ENCODE assay signal across 9 mouse cellular contexts in the genomic region with DNA sequence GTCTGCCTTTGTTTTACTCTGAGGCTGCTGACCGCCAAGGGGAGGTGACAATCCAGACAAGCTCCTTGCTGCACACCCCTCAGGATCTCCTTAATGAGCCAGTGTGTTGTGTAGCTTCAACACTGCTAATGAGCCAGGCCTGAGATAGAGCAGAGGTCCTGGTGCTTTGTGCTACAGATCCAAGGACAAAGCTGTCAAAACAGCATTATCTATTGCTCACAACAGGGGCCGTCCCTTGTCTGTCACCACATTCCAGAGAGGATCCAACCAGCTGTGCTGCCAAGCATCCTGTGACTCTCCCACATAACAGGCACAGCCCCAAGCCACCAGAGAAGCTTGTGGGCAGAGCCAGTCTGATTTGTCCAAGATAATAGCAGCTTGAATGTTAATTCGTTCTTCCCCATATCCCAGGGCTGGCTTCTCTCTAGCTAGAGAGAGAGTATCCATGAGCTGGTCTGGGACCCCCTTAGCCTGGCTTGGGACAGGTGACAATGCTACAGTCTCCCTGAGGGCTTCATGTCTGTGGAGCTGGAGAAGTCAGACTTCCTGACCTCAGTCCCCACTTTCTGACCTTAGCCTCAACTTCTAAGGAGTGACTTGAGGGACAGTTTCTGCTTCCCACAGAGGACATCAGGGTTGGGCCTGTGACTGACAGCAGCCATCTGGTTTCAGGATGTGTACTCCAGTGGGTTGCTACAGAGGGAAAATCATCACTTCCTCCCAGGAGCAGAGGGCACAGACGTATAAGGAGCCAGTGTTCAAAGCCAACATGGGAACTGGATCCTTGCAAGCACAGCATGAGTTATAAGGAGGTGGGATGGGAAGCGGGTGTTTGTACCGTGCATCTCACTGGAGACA.
A peak's percentile ranks its signal among the peaks of the same experiment; 100 is the strongest.
DNase-seq lines count a peak whose midpoint lies in the region; ATAC-seq and TF ChIP-seq lines count a peak whose summit lies in the region.
"Had no signal": no experiment of that assay in that cellular context is flagged by ENCODE, and none has a peak within 500 bp of the region (broad histone marks: within the 10 kb centered on the region; RNA-seq: fewer than 3 reads in every experiment).

No protein-coding gene starts in this region.

- peak in 1 of 2 experiments; percentile 20 for DNase-seq in heart, adult 2 months
- no peak for DNase-seq in heart, adult 11 months
- DNase-seq in ZHBTc4 (ENCODE audit: low read depth, low spot score): peak; percentile 18
- peak; percentile 38 to 63 for DNase-seq in frontal cortex, postnatal 36 days (ENCODE audit: low spot score in 2 of 2)
- peak; percentile 26 for DNase-seq in limb, embryonic 14.5 days (ENCODE audit: low spot score)
- peak; percentile 37 for DNase-seq in right cerebral cortex, postnatal 25 days

- no peak overlapping the region for H3K9ac ChIP-seq in heart, adult 2 months (ENCODE audit: low read depth, low read length)
- no peak overlapping the region for H3K9ac ChIP-seq in limb, embryonic 14.5 days (ENCODE audit: low read depth, low read length, severe bottlenecking)
- no peak overlapping the region for H3K9ac ChIP-seq in intestine, embryonic 15.5 days
- H3K9ac ChIP-seq: liver, embryonic 15.5 days had no signal

- no peaks in the 10 kb centered on the region for H3K79me2 ChIP-seq in heart, adult 2 months (replicated peaks; ENCODE audit: control insufficient read depth, insufficient read depth, low read length)

- peak; percentile 43; the same call in 1 of the 2 replicates for TF ChIP-seq EP300 in heart, adult 2 months (IDR thresholded peaks at IDR 0.05; ENCODE audit: insufficient read depth, low read depth, low read length)

- no peak for TF ChIP-seq POLR2A in heart, adult 2 months (IDR thresholded peaks at IDR 0.05; ENCODE audit: insufficient read depth, low read depth, low read length)
- no peak for TF ChIP-seq POLR2A in limb, embryonic 14.5 days (IDR thresholded peaks at IDR 0.05; ENCODE audit: borderline replicate concordance, extremely low read depth, insufficient read depth, insufficient read length)

- peak; percentile 72 for ATAC-seq in limb, embryonic 14.5 days (ENCODE audit: low FRiP score, low read depth)
- no peak for ATAC-seq in cerebellum, adult (ENCODE audit: insufficient number of reproducible peaks, low FRiP score, low TSS enrichment)
- no peak for ATAC-seq in intestine, embryonic 15.5 days

- no peak overlapping the region for H3K4me2 ChIP-seq in limb, embryonic 14.5 days (replicated peaks; ENCODE audit: low read depth, low read length, severe bottlenecking)
- no peak overlapping the region for H3K4me2 ChIP-seq in intestine, embryonic 15.5 days (replicated peaks)
- H3K4me2 ChIP-seq: liver, embryonic 15.5 days had no signal

- intact Hi-C loops in heart, adult 2 months (cut with DNase I): no loop called here

- 41% methylated on average over 6 of the region's 6 CpGs for WGBS in heart, adult 2 months
- 52% methylated on average over 6 of the region's 6 CpGs for WGBS in limb, embryonic 14.5 days
- 58% methylated on average over 6 of the region's 6 CpGs for WGBS in intestine, embryonic 15.5 days

- no peaks in the 10 kb centered on the region for H3K27me3 ChIP-seq in heart, adult 2 months (ENCODE audit: control insufficient read depth, insufficient read depth, low read length)
- no peaks in the 10 kb centered on the region for H3K27me3 ChIP-seq in limb, embryonic 14.5 days (ENCODE audit: control insufficient read depth, insufficient read depth, low read length)
- no peaks in the 10 kb centered on the region for H3K27me3 ChIP-seq in intestine, embryonic 15.5 days (replicated peaks)
- H3K27me3 ChIP-seq: liver, embryonic 15.5 days had no signal

- H3K27ac ChIP-seq in heart, adult 2 months: no peak overlapping the region
- H3K27ac ChIP-seq in limb, embryonic 14.5 days (replicated peaks; ENCODE audit: low read depth, low read length): no peak overlapping the region
- no peak overlapping the region for H3K27ac ChIP-seq in intestine, embryonic 15.5 days
- H3K27ac ChIP-seq: liver, embryonic 15.5 days had no signal

- no peaks in the 10 kb centered on the region for H3K9me3 ChIP-seq in limb, embryonic 14.5 days (ENCODE audit: control insufficient read depth, low read length)
- no peaks in the 10 kb centered on the region for H3K9me3 ChIP-seq in intestine, embryonic 15.5 days
- H3K9me3 ChIP-seq: liver, embryonic 15.5 days had no signal

- H3K4me1 ChIP-seq in heart, adult 2 months (ENCODE audit: control insufficient read depth, insufficient read depth, low read length): peaks cover 6% of the 10 kb centered on the region
- peaks cover 5% of the 10 kb centered on the region for H3K4me1 ChIP-seq in limb, embryonic 14.5 days (ENCODE audit: control insufficient read depth, insufficient read depth, low read length)
- H3K4me1 ChIP-seq in intestine, embryonic 15.5 days (replicated peaks): no peaks in the 10 kb centered on the region
- H3K4me1 ChIP-seq: liver, embryonic 15.5 days had no signal

- no peak for TF ChIP-seq CTCF in heart, adult 2 months (IDR thresholded peaks at IDR 0.05)

- no peak overlapping the region for H3K4me3 ChIP-seq in heart, adult 2 months
- no peak overlapping the region for H3K4me3 ChIP-seq in limb, embryonic 14.5 days (replicated peaks; ENCODE audit: low read length)
- no peak overlapping the region for H3K4me3 ChIP-seq in intestine, embryonic 15.5 days (replicated peaks)
- H3K4me3 ChIP-seq: liver, embryonic 15.5 days had no signal

- no peaks in the 10 kb centered on the region for H3K36me3 ChIP-seq in heart, adult 2 months (ENCODE audit: control insufficient read depth, insufficient read depth, low read length)
- H3K36me3 ChIP-seq in limb, embryonic 14.5 days (ENCODE audit: control insufficient read depth, insufficient read depth, low read length): peaks cover 7% of the 10 kb centered on the region; the same call in 1 of the 2 replicates
- no peaks in the 10 kb centered on the region; the same call in 1 of the 2 replicates for H3K36me3 ChIP-seq in intestine, embryonic 15.5 days
- H3K36me3 ChIP-seq: liver, embryonic 15.5 days had no signal
